ENCODE assay signal across 22 mouse cellular contexts in the genomic region with DNA sequence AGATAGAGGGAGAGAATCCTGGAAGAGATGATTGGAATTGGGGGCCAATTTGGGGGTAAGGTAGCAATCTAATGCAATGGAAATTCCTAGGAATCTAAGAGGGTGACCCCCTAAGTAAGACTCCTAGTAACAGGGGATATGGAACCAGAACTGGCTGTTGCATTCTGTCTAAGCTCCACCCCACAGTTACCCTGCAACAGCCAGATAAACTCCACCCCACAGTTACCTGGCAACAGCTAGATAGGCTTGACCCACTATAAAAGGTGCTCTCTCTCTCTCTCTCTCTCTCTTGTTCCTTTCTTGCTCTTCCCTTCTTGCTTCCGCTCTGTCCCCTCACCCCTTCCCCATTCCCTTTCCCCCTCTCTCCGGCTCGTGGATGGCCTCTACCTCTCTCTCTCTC.
DNase-seq lines count a peak whose midpoint lies in the region; ATAC-seq and TF ChIP-seq lines count a peak whose summit lies in the region.
"Had no signal": no experiment of that assay in that cellular context is flagged by ENCODE, and none has a peak within 500 bp of the region (broad histone marks: within the 10 kb centered on the region; RNA-seq: fewer than 3 reads in every experiment).

No protein-coding gene starts in this region.

- ATAC-seq in liver, embryonic 15.5 days (ENCODE audit: insufficient read depth): peak; percentile 89
- ATAC-seq: forebrain, embryonic 13.5 days; hindbrain, postnatal 0 days had no signal

- H3K27ac ChIP-seq in heart, embryonic 10.5 days: no peak overlapping the region
- H3K27ac ChIP-seq in MEL (ENCODE audit: control insufficient read depth, low read depth, low read length): no peak overlapping the region
- H3K27ac ChIP-seq in liver, embryonic 15.5 days (replicated peaks): no peak overlapping the region
- no peak overlapping the region for H3K27ac ChIP-seq in kidney, adult 2 months (ENCODE audit: insufficient read depth, low read depth, low read length)
- H3K27ac ChIP-seq: forebrain, embryonic 13.5 days; hindbrain, embryonic 10.5 days; hindbrain, postnatal 0 days; layer of hippocampus, adult 2 months; left cerebral cortex, adult 2 months; limb, embryonic 10.5 days had no signal

- 87% methylated on average over 3 of the region's 3 CpGs for WGBS in heart, embryonic 10.5 days
- 70% methylated on average over 3 of the region's 3 CpGs for WGBS in liver, embryonic 15.5 days (ENCODE audit: insufficient replicate concordance)
- WGBS in kidney, adult 2 months: 100% methylated on average over 3 of the region's 3 CpGs

- TF ChIP-seq POLR2A in MEL (IDR thresholded peaks at IDR 0.05; ENCODE audit: control insufficient read depth in 1 of 2, insufficient read depth in 1 of 2, low read depth in 1 of 2, low read length in 2 of 2, poor library complexity in 1 of 2): no peak
- no peak for TF ChIP-seq POLR2A in kidney, adult 2 months (IDR thresholded peaks at IDR 0.05; ENCODE audit: low read depth, low read length)

- DNase-seq in heart, embryonic 10.5 days (ENCODE audit: low spot score): peak; percentile 39
- DNase-seq in heart, adult 18-20 months: no peak
- peak; percentile 3 for DNase-seq in MEL (ENCODE audit: low read depth, low spot score)
- DNase-seq in right cerebral cortex, adult 18-20 months: no peak
- no peak for DNase-seq in frontal cortex, postnatal 36 days (ENCODE audit: low spot score in 2 of 2)
- DNase-seq in kidney, adult 2 months: no peak
- DNase-seq: adrenal gland, postnatal 25 days; cerebellum, adult 8-10 months; gastrocnemius, postnatal 36 days; kidney, adult 8-10 months; kidney, postnatal 14 days; lung, adult 18-20 months; retina, postnatal 1 day; thymus, adult 2 months had no signal

- no peak overlapping the region for H3K9ac ChIP-seq in MEL (ENCODE audit: control insufficient read depth, low read depth, low read length, poor library complexity, severe bottlenecking)
- no peak overlapping the region for H3K9ac ChIP-seq in liver, embryonic 15.5 days
- H3K9ac ChIP-seq: forebrain, embryonic 13.5 days had no signal

- TF ChIP-seq EP300 in MEL (IDR thresholded peaks at IDR 0.05; ENCODE audit: low read depth in 1 of 2, low read length in 2 of 2): no peak

- TF ChIP-seq RAD21 in MEL (IDR thresholded peaks at IDR 0.05; ENCODE audit: low read depth, low read length): no peak

- no peaks in the 10 kb centered on the region for H3K36me3 ChIP-seq in heart, embryonic 10.5 days
- H3K36me3 ChIP-seq in MEL (ENCODE audit: control insufficient read depth in 1 of 2, insufficient read depth in 2 of 2, low read length in 2 of 2): no peaks in the 10 kb centered on the region
- H3K36me3 ChIP-seq in erythroblast, embryonic 14.5 days (ENCODE audit: control insufficient read depth): no peaks in the 10 kb centered on the region
- no peaks in the 10 kb centered on the region for H3K36me3 ChIP-seq in liver, embryonic 15.5 days (replicated peaks)
- no peaks in the 10 kb centered on the region for H3K36me3 ChIP-seq in kidney, adult 2 months (ENCODE audit: control insufficient read depth, insufficient read depth, low read length)
- H3K36me3 ChIP-seq: hindbrain, embryonic 10.5 days; limb, embryonic 10.5 days had no signal

- TF ChIP-seq CTCF in MEL (IDR thresholded peaks at IDR 0.05 in 2 of 3, conservative IDR thresholded peaks at IDR 0.05 in 1 of 3; ENCODE audit: control insufficient read depth in 1 of 3, insufficient read depth in 1 of 3, low read depth in 2 of 3, low read length in 3 of 3, poor library complexity in 1 of 3, severe bottlenecking in 1 of 3): no peak
- no peak for TF ChIP-seq CTCF in kidney, adult 2 months (conservative IDR thresholded peaks at IDR 0.05; ENCODE audit: insufficient read depth, insufficient read length, low read depth, low read length)

- H3K27me3 ChIP-seq in heart, embryonic 10.5 days (ENCODE audit: insufficient read depth, poor library complexity, severe bottlenecking): peaks cover 5% of the 10 kb centered on the region; the same call in 1 of the 2 replicates
- no peaks in the 10 kb centered on the region; a peak in 1 of 4 replicates for H3K27me3 ChIP-seq in MEL (ENCODE audit: control insufficient read depth in 1 of 2, insufficient read depth in 2 of 2, low read length in 2 of 2)
- H3K27me3 ChIP-seq in erythroblast, embryonic 14.5 days (ENCODE audit: control insufficient read depth): no peaks in the 10 kb centered on the region
- H3K27me3 ChIP-seq in liver, embryonic 15.5 days: no peaks in the 10 kb centered on the region
- no peaks in the 10 kb centered on the region for H3K27me3 ChIP-seq in kidney, adult 2 months (replicated peaks; ENCODE audit: control insufficient read depth, insufficient read depth, low read length)
- H3K27me3 ChIP-seq: forebrain, embryonic 13.5 days had no signal

- H3K79me2 ChIP-seq in MEL (ENCODE audit: control insufficient read depth, insufficient read depth, low read length, poor library complexity): no peaks in the 10 kb centered on the region

- H3K4me3 ChIP-seq in heart, embryonic 10.5 days: no peak overlapping the region
- H3K4me3 ChIP-seq in MEL (ENCODE audit: control insufficient read depth in 1 of 2, insufficient read depth in 1 of 2, low read depth in 2 of 2, low read length in 2 of 2): no peak overlapping the region
- H3K4me3 ChIP-seq in erythroblast, embryonic 14.5 days (replicated peaks): peak overlapping the region; percentile 19
- H3K4me3 ChIP-seq in liver, embryonic 15.5 days (replicated peaks): no peak overlapping the region
- H3K4me3 ChIP-seq in kidney, adult 2 months (ENCODE audit: insufficient read depth, low read depth, low read length): no peak overlapping the region
- H3K4me3 ChIP-seq: forebrain, embryonic 13.5 days; hindbrain, embryonic 10.5 days; layer of hippocampus, adult 2 months; left cerebral cortex, adult 2 months; limb, embryonic 10.5 days had no signal

- no peaks in the 10 kb centered on the region for H3K9me3 ChIP-seq in heart, embryonic 10.5 days
- H3K9me3 ChIP-seq in MEL (replicated peaks; ENCODE audit: insufficient read depth, low read length): no peaks in the 10 kb centered on the region
- no peaks in the 10 kb centered on the region for H3K9me3 ChIP-seq in erythroblast, embryonic 14.5 days (ENCODE audit: control insufficient read depth, low read length)
- no peaks in the 10 kb centered on the region for H3K9me3 ChIP-seq in liver, embryonic 15.5 days (replicated peaks)
- H3K9me3 ChIP-seq: forebrain, embryonic 13.5 days; hindbrain, embryonic 10.5 days; limb, embryonic 10.5 days had no signal

- peak overlapping the region; percentile 41 for H3K4me2 ChIP-seq in liver, embryonic 15.5 days
- H3K4me2 ChIP-seq: forebrain, embryonic 13.5 days had no signal

- peaks cover 6% of the 10 kb centered on the region; the same call in 1 of the 2 replicates for H3K4me1 ChIP-seq in heart, embryonic 10.5 days
- H3K4me1 ChIP-seq in MEL (ENCODE audit: control insufficient read depth in 1 of 2, insufficient read depth in 2 of 2, low read length in 2 of 2): no peaks in the 10 kb centered on the region
- H3K4me1 ChIP-seq in erythroblast, embryonic 14.5 days (ENCODE audit: control insufficient read depth): peaks cover 38% of the 10 kb centered on the region
- H3K4me1 ChIP-seq in liver, embryonic 15.5 days (replicated peaks): peaks cover 31% of the 10 kb centered on the region
- no peaks in the 10 kb centered on the region for H3K4me1 ChIP-seq in kidney, adult 2 months (ENCODE audit: control insufficient read depth, insufficient read depth, low read length)

TF ChIP-seq in MEL, 35 proteins besides CTCF, POLR2A, EP300 and RAD21:
- no peak for TF ChIP-seq ZKSCAN1 (IDR thresholded peaks at IDR 0.05; ENCODE audit: low read depth, low read length)
- no peak for TF ChIP-seq POLR2AphosphoS2 (IDR thresholded peaks at IDR 0.05; ENCODE audit: low read length)
- no peak for TF ChIP-seq NRF1 (IDR thresholded peaks at IDR 0.05; ENCODE audit: insufficient read depth, low read depth, low read length, poor library complexity, severe bottlenecking)
- TF ChIP-seq BHLHE40 (IDR thresholded peaks at IDR 0.05; ENCODE audit: borderline replicate concordance, low read depth, low read length): no peak
- TF ChIP-seq SMC3 (IDR thresholded peaks at IDR 0.05; ENCODE audit: low read depth, low read length): no peak
- TF ChIP-seq UBTF (IDR thresholded peaks at IDR 0.05; ENCODE audit: borderline replicate concordance, insufficient read depth, low read depth, low read length): no peak
- TF ChIP-seq GATA1 (IDR thresholded peaks at IDR 0.05; ENCODE audit: low read depth, low read length): no peak
- no peak for TF ChIP-seq MAZ (IDR thresholded peaks at IDR 0.05; ENCODE audit: low read depth, low read length)
- no peak for TF ChIP-seq USF2 (IDR thresholded peaks at IDR 0.05; ENCODE audit: borderline replicate concordance in 1 of 2, insufficient read depth in 1 of 2, low read depth in 1 of 2, low read length in 2 of 2)
- TF ChIP-seq JUND (IDR thresholded peaks at IDR 0.05; ENCODE audit: low read depth, low read length): no peak
- no peak for TF ChIP-seq E2F4 (IDR thresholded peaks at IDR 0.05; ENCODE audit: borderline replicate concordance, low read depth, low read length)
- no peak for TF ChIP-seq CHD2 (IDR thresholded peaks at IDR 0.05; ENCODE audit: low read length)
- no peak for TF ChIP-seq MXI1 (IDR thresholded peaks at IDR 0.05; ENCODE audit: low read depth, low read length)
- TF ChIP-seq USF1 (IDR thresholded peaks at IDR 0.05; ENCODE audit: low read depth, low read length): no peak

Comparison
In these comparisons a context has a peak if more than half of its experiments do, and no peak if none do; other contexts are left out.
1. DNase-seq: peak in heart, embryonic 10.5 days (single experiment) and MEL (single experiment); none in heart, adult 18-20 months (0 of 2), right cerebral cortex, adult 18-20 months (single experiment), frontal cortex, postnatal 36 days (0 of 2) and kidney, adult 2 months (single experiment).